Mouse (Mus musculus) cerebellum, postnatal 4 days (tissue): ENCODE results near the gene Gm20855.
"Not testable (repeated sequence)": the region's sequence is repeated elsewhere in the genome, so short reads cannot be mapped to it uniquely, and the experiment has no call there.

Source experiments
- DNase-seq, 2 experiments: peaks; one replicate each; pipeline ENCODE4 v3.0.0; 2022; ENCODE audit warnings: low spot score in 2 of 2, mixed read lengths in 1 of 2

Gene Gm20855

GRCm38 (mm10) chrY:35131733-35132132 is at the start of gene Gm20855:
Gene Gm20855 (minus strand): TSS chrY:35131833.
- DNase-seq: not testable (repeated sequence)
